Mouse (Mus musculus): Measurements from ENCODE around the gene Parg.

Parg gene

GRCm38 (mm10) chr14:32321732-32322685, 120.3 kb downstream of the Parg start, which contains the start of gene Ogdhl:
TSS of gene Ogdhl (plus strand) at chr14:32322019.
- DNase-seq, result peak; percentile 91

- no peak for DNase-seq
Measured at GRCm38 (mm10) chr14:32323221-32323620, 121.5 kb downstream of the Parg start.

DNA sequence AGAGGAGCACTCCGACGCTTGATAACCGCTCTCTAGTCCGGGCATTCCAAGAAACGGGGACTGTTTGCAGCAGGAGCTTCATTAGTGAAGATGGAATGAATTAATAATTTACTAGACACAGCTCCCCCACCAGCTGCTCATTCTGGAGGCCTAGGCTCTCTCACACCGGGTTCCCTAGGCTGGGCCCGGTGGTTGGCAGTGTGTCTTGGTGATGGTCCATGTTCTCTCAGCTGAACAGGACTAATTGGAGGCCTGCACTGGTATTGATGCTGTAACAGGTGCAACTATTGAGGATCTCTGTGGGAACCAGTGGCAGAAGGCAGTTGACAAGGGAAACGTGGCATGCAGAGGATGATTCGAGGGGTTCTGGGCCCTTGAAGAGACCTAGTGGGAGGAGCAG, 125.6 kb downstream of the Parg start:
- no peak for DNase-seq

GRCm38 (mm10) chr14:32332515-32333445, 131.0 kb downstream of the Parg start:
- peak; percentile 10 for DNase-seq

GRCm38 (mm10) chr14:32336021-32336420, 134.3 kb downstream of the Parg start:
- no peak for DNase-seq

- DNase-seq, result no peak
Measured at GRCm38 (mm10) chr14:32336547-32336946, 134.8 kb downstream of the Parg start.

DNA sequence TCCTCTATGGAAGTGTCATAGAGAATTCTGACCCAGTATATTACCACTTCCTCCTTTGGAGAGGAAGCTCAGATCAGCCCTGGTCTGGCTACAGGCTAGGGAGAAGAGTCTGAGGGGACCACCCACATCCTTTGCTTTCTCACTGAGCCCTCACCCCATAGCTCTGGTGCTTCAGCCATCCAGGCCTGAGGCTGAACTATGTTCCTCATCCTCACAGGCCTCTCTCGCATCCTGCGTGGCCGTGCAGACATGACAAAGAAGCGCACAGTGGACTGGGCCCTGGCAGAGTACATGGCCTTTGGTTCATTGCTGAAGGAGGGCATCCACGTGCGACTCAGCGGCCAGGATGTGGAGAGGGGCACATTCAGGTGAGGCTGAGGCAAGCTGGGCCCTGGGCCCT, 140.1 kb downstream of the Parg start:
- no peak for DNase-seq

GRCm38 (mm10) chr14:32344176-32344575, 142.4 kb downstream of the Parg start:
- DNase-seq, result no peak

DNA sequence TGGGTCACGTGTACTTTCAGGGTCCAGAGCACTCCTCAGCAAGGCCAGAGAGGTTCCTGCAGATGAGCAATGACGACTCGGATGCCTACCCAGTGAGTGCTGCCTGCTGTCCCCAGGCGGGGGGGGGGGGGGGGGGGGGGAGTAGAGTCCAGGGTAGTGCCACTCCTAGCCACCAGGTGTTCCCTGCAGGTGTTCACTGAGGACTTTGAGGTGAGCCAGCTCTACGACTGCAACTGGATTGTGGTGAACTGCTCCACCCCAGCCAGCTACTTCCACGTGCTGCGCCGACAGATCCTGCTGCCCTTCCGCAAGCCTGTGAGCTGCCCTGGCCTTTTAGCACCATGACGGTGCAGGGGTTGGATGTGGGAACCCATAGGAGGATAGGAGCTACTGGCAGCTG, 142.9 kb downstream of the Parg start:
- DNase-seq, result no peak
